Mouse (Mus musculus) liver, embryonic 12.5 days (tissue): Measurements from ENCODE around the gene Pde1b. TPM values are rescaled to one million over a fixed set of nuclear protein-coding genes. Genes with fewer than 3 reads are reported as not detected.

Experiments
- ATAC-seq: fragments of 200-750 bp; cut with Nextera tagmentation; 2 replicates; pipeline ENCODE4 v1.8.0; 2017; ENCODE audit warnings: moderate number of reproducible peaks, mild to moderate bottlenecking, moderate library complexity
- H3K27ac ChIP-seq: fragments of 300-500 bp; sonication (generic); 2 replicates; pipeline ENCODE4 v1.5.1; 2016; ENCODE audit warnings: mild to moderate bottlenecking
- H3K27me3 ChIP-seq: fragments of 300-500 bp; sonication (generic); replicated peaks from 2 replicates; pipeline ENCODE4 v1.6.1; 2016; ENCODE audit warnings: mild to moderate bottlenecking, moderate library complexity
- H3K36me3 ChIP-seq: fragments of 300-500 bp; sonication (generic); 2 replicates; pipeline ENCODE4 v1.6.1; 2016; ENCODE audit warnings: mild to moderate bottlenecking, moderate library complexity
- H3K4me1 ChIP-seq: fragments of 300-500 bp; sonication (generic); 2 replicates; pipeline ENCODE4 v1.6.1; 2016
- H3K4me2 ChIP-seq: fragments of 300-500 bp; sonication (generic); 2 replicates; pipeline ENCODE4 v1.6.1; 2016; ENCODE audit warnings: mild to moderate bottlenecking, moderate library complexity
- H3K4me3 ChIP-seq: fragments of 300-500 bp; sonication (generic); 2 replicates; pipeline ENCODE4 v1.5.1; 2016; ENCODE audit warnings: mild to moderate bottlenecking, moderate library complexity
- H3K9ac ChIP-seq: fragments of 300-500 bp; sonication (generic); 2 replicates; pipeline ENCODE4 v1.6.1; 2016; ENCODE audit warnings: mild to moderate bottlenecking, moderate library complexity
- H3K9me3 ChIP-seq: fragments of 300-500 bp; sonication (generic); replicated peaks from 2 replicates; pipeline ENCODE4 v1.6.1; 2016; ENCODE audit warnings: mild to moderate bottlenecking, moderate library complexity
- WGBS: fragments of 180-500 bp; shearing (Covaris S2); methylation state at CpG from one replicate; pipeline ENCODE4 v1.1.7; 2016; ENCODE audit not compliant: insufficient replicate concordance; 5-methylcytosine and 5-hydroxymethylcytosine counted together
- polyA plus RNA-seq: library from polyadenylated mRNA; unstranded; fragments of >200 nt; fragmentation: Nextera tagmentation; extraction: Ambion mirVana; gene quantifications from 2 replicates; pipeline ENCODE4 v1.2.1, GENCODE M21; 2016

Pde1b gene
- polyA plus RNA-seq, 1 experiment from 2014 or later, result 0.36 TPM

- ATAC-seq, result no peak
- peaks cover 71% of the 10 kb centered on the region for H3K27me3 ChIP-seq
- H3K4me2 ChIP-seq, result no peak overlapping the region
- H3K9me3 ChIP-seq, result no peaks in the 10 kb centered on the region
- H3K4me1 ChIP-seq, result no peaks in the 10 kb centered on the region; the same call in 1 of the 2 replicates
- no peak overlapping the region for H3K27ac ChIP-seq
- no peaks in the 10 kb centered on the region for H3K36me3 ChIP-seq
- 28% methylated on average over 2 of the region's 2 CpGs for WGBS
- no peak overlapping the region for H3K9ac ChIP-seq
- no peak overlapping the region for H3K4me3 ChIP-seq
Measured at GRCm38 (mm10) chr15:103536456-103536855, 33.6 kb downstream of the Pde1b start.

GRCm38 (mm10) chr15:103537011-103537821, 34.4 kb downstream of the Pde1b start:
- Histone ChIP-seq H3K4me1 (no peaks in the 10 kb centered on the region; the same call in 1 of the 2 replicates), H3K4me2 (peak overlapping the region; percentile 65), H3K27me3 (peaks cover 71% of the 10 kb centered on the region), H3K9me3 (no peaks in the 10 kb centered on the region), H3K4me3 (peak overlapping the region; percentile 45), H3K27ac (no peak overlapping the region), H3K36me3 (no peaks in the 10 kb centered on the region), H3K9ac (no peak overlapping the region)
- 2% methylated on average over 37 of the region's 37 CpGs for WGBS
- ATAC-seq, result 0 out of 2 replicates have a peak, but pooled peaks have one; percentile 23

DNA sequence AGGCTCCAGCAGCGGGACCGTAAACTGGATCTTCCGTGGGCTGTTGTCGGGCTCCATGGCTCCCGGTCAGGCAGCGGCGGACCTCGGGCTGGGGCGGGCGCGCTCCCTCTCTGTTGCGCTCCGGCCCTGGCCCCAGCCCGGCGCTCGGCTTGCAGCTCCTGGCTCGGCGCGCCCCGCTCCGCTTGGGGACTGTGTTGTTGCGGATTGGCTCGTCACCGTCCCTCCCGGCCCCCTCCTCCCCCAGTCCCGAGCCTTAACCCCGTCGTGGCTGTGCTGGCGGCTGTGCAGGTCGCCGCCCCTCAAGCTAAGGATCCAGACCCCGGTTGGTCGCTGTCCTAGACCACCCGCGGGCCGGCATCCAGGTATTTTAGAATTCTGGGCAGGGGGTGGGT, 35.0 kb downstream of the Pde1b start, which contains the start of gene Ppp1r1a:
Gene Ppp1r1a, minus strand, starts transcription at position 182 of the 392 bp plus-strand sequence.
- H3K4me1 ChIP-seq, result no peaks in the 10 kb centered on the region; the same call in 1 of the 2 replicates
- peak within 1 kb of the TSS; percentile 45 for H3K4me3 ChIP-seq
- 0 out of 2 replicates have a peak, but pooled peaks have one; percentile 21 for ATAC-seq
- no peaks in the 10 kb centered on the region for H3K36me3 ChIP-seq
- H3K27me3 ChIP-seq, result peaks cover 71% of the 10 kb centered on the region
- no peak within 1 kb of the TSS for H3K27ac ChIP-seq
- no peaks in the 10 kb centered on the region for H3K9me3 ChIP-seq
- 1% methylated on average over 32 of the region's 36 CpGs for WGBS
- peak within 1 kb of the TSS; percentile 65 for H3K4me2 ChIP-seq
- H3K9ac ChIP-seq, result no peak within 1 kb of the TSS

DNA sequence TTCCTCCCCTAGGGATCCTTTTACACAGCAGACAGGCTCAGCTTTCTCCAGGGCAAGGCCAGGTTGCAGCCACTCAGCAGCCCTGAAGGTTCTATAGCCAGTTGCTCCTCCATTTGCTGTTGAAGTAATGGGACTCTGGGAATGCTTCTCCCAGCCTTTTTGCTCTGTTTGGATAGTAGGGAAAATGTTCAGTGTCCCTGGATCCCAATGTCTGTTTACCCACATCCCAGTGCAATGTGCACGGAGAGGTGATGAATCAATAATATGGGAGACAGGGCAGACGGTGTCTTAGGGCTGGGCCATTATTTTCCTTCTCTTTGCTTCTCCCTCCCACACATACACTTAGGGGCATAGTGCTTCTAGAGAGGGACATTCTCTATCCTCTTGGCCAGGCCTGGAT, 36.4 kb downstream of the Pde1b start:
- Histone ChIP-seq H3K27me3 (peaks cover 63% of the 10 kb centered on the region), H3K9ac (no peak overlapping the region), H3K27ac (no peak overlapping the region), H3K4me1 (no peaks in the 10 kb centered on the region; the same call in 1 of the 2 replicates), H3K36me3 (no peaks in the 10 kb centered on the region), H3K9me3 (no peaks in the 10 kb centered on the region), H3K4me2 (no peak overlapping the region), H3K4me3 (no peak overlapping the region)
- ATAC-seq, result no peak
- 60% methylated on average over 2 of the region's 2 CpGs for WGBS

- Histone ChIP-seq H3K4me1 (no peaks in the 10 kb centered on the region; the same call in 1 of the 2 replicates), H3K4me3 (no peak overlapping the region), H3K4me2 (no peak overlapping the region), H3K9me3 (no peaks in the 10 kb centered on the region), H3K9ac (no peak overlapping the region), H3K27ac (no peak overlapping the region), H3K27me3 (peaks cover 50% of the 10 kb centered on the region), H3K36me3 (no peaks in the 10 kb centered on the region)
- no peak for ATAC-seq
- 31% methylated on average over 1 of the region's 1 CpGs for WGBS
Measured at GRCm38 (mm10) chr15:103540646-103541045, 37.8 kb downstream of the Pde1b start.

DNA sequence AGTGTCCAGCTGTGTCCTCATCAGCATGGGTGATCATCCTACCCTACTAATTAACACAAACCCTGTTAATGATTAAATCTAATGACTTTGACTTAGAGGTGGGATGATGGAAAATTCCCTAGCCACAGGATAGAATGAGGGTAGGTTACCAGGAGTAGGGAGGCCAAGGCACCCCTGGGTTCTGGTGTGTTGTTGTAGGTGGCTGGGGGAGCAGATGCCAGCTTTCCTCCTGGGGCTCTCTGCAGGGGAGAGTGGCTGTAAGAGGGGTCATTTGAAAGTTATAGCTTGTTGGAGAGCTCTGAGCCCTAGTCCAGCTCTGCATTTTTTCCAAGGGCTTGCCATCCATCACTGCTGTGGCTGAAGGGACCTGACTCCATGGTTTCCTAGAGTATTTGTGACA, 39.7 kb downstream of the Pde1b start:
- H3K4me1 ChIP-seq, result no peaks in the 10 kb centered on the region; the same call in 1 of the 2 replicates
- ATAC-seq, result no peak
- peaks cover 31% of the 10 kb centered on the region for H3K27me3 ChIP-seq
- no peak overlapping the region for H3K9ac ChIP-seq
- no peak overlapping the region for H3K4me3 ChIP-seq
- no peaks in the 10 kb centered on the region for H3K36me3 ChIP-seq
- H3K4me2 ChIP-seq, result no peak overlapping the region
- no peak overlapping the region for H3K27ac ChIP-seq
- no peaks in the 10 kb centered on the region for H3K9me3 ChIP-seq

- 66% methylated on average over 3 of the region's 3 CpGs for WGBS
- Histone ChIP-seq H3K4me1 (no peaks in the 10 kb centered on the region), H3K36me3 (no peaks in the 10 kb centered on the region), H3K4me3 (no peak overlapping the region), H3K9me3 (no peaks in the 10 kb centered on the region), H3K9ac (no peak overlapping the region), H3K4me2 (no peak overlapping the region), H3K27me3 (peaks cover 4% of the 10 kb centered on the region; the same call in 1 of the 2 replicates), H3K27ac (no peak overlapping the region)
- no peak for ATAC-seq
Measured at GRCm38 (mm10) chr15:103547983-103548382, 45.1 kb downstream of the Pde1b start.

GRCm38 (mm10) chr15:103549475-103549874, 46.6 kb downstream of the Pde1b start:
- Histone ChIP-seq H3K27me3 (0 out of 2 replicates have a peak, but pooled peaks cover 4% of the 10 kb centered on the region), H3K9ac (no peak overlapping the region), H3K36me3 (no peaks in the 10 kb centered on the region), H3K9me3 (no peaks in the 10 kb centered on the region), H3K4me3 (no peak overlapping the region), H3K4me1 (no peaks in the 10 kb centered on the region), H3K4me2 (no peak overlapping the region), H3K27ac (no peak overlapping the region)
- no peak for ATAC-seq
- WGBS, result 78% methylated on average over 1 of the region's 1 CpGs

DNA sequence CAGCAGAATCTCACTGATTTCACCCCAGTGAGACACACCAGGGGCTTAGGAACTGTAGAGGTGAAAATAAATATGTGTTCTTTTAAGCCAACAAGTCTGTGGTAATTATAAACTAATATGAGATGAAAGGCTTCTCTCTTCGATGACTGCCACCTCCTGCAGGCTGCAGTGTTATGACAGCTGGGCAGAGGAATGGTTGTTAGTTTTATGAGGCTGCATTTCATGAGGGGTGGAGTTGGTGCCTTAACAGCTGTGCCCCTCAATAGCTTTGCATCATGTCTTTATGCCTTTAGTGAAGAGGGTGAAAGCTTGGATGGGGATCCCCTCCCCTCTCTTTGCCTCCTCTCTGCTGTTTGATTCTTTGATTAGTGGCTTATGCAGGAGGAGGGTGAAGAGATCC, 48.2 kb downstream of the Pde1b start:
- Histone ChIP-seq H3K4me3 (no peak overlapping the region), H3K9ac (no peak overlapping the region), H3K4me2 (no peak overlapping the region), H3K9me3 (no peaks in the 10 kb centered on the region), H3K27me3 (0 out of 2 replicates have a peak, but pooled peaks cover 4% of the 10 kb centered on the region), H3K27ac (no peak overlapping the region), H3K36me3 (no peaks in the 10 kb centered on the region), H3K4me1 (no peaks in the 10 kb centered on the region)
- ATAC-seq, result no peak
- 16% methylated on average over 1 of the region's 1 CpGs for WGBS

DNA sequence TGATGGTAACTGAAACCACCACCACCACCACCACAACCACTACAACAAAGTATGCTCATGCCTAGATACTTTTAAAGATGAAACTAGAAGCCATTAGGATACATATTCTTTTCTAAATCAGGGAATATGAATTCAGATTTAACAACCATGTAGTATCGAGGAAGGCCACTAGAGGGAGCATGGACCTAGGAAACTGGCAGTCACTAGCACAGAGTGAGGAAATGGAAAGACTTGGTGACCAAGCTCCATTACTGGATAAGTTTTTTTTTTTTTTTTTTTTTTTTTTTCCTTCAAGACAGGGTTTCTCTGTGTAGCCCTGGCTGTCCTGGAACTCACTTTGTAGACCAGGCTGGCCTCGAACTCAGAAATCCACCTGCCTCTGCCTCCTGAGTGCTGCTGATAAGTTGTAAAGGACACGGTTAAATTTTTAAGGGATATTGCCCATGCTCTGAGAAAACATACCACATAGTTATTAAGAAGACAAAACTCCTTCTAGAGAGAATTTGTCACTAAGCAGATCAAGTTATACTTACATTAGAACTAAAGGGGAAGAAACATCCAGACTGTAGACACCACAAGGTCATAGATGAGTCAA, 49.4 kb downstream of the Pde1b start:
- Histone ChIP-seq H3K36me3 (no peaks in the 10 kb centered on the region), H3K9ac (no peak overlapping the region), H3K4me1 (no peaks in the 10 kb centered on the region), H3K4me3 (no peak overlapping the region), H3K4me2 (no peak overlapping the region), H3K27ac (no peak overlapping the region), H3K9me3 (no peaks in the 10 kb centered on the region), H3K27me3 (0 out of 2 replicates have a peak, but pooled peaks cover 4% of the 10 kb centered on the region)
- ATAC-seq, result no peak
- WGBS, result 34% methylated on average over 3 of the region's 3 CpGs

- Histone ChIP-seq H3K27ac (no peak within 1 kb of the TSS), H3K9ac (no peak within 1 kb of the TSS), H3K4me2 (no peak within 1 kb of the TSS), H3K4me3 (no peak within 1 kb of the TSS), H3K4me1 (no peaks in the 10 kb centered on the region), H3K36me3 (no peaks in the 10 kb centered on the region), H3K27me3 (no peaks in the 10 kb centered on the region), H3K9me3 (no peaks in the 10 kb centered on the region)
- no peak for ATAC-seq
Measured at GRCm38 (mm10) chr15:103564981-103565380, 62.1 kb downstream of the Pde1b start, which contains the start of gene Glycam1. TSS of gene Glycam1 (minus strand) at chr15:103565081.
